Mouse (Mus musculus): ENCODE data around the gene Galns. TPM values are rescaled to one million over a fixed set of nuclear protein-coding genes. Genes with fewer than 3 reads are reported as not detected.

The Galns gene
- polyA plus RNA-seq, 1 experiment from 2014 or later, result 14.3 TPM

- H3K4me2 ChIP-seq (replicated peaks; ENCODE audit: low read depth, low read length), result peak overlapping the region; percentile 41
- peak; percentile 39 for ATAC-seq
- H3K9me3 ChIP-seq (ENCODE audit: low read length), result no peaks in the 10 kb centered on the region
- no peaks in the 10 kb centered on the region for H3K36me3 ChIP-seq (ENCODE audit: insufficient read depth, low read length)
- H3K27ac ChIP-seq (ENCODE audit: low read length), result peak overlapping the region; percentile 85
- peaks cover 28% of the 10 kb centered on the region for H3K4me1 ChIP-seq (ENCODE audit: insufficient read depth, low read depth, low read length)
- peak overlapping the region; percentile 16; the same call in 1 of the 2 replicates for H3K9ac ChIP-seq (replicated peaks; ENCODE audit: low read depth)
- DNase-seq (ENCODE audit: low spot score), result peak; percentile 75
- TF ChIP-seq CTCF (IDR thresholded peaks at IDR 0.05) (no peak), EP300 (IDR thresholded peaks at IDR 0.05) (no peak)
- no peaks in the 10 kb centered on the region for H3K27me3 ChIP-seq (replicated peaks; ENCODE audit: insufficient read depth, low read length)
- 19% methylated on average over 24 of the region's 24 CpGs for WGBS
- H3K4me3 ChIP-seq (ENCODE audit: low read depth, low read length), result 0 out of 2 replicates have a peak overlapping the region, but pooled peaks have one; percentile 8
Observed at GRCm38 (mm10) chr8:122546811-122547453, 64.3 kb downstream of the Galns start.

GRCm38 (mm10) chr8:122546066-122546755 lies 65.1 kb downstream of the Galns start:
- peak; percentile 82 for DNase-seq (ENCODE audit: low spot score)
- ATAC-seq, result peak; percentile 62
- 53% methylated on average over 6 of the region's 7 CpGs for WGBS
- Histone ChIP-seq H3K4me3 (ENCODE audit: low read depth, low read length) (no peak overlapping the region), H3K9ac (replicated peaks; ENCODE audit: low read depth) (peak overlapping the region; percentile 16; the same call in 1 of the 2 replicates), H3K27me3 (replicated peaks; ENCODE audit: insufficient read depth, low read length) (no peaks in the 10 kb centered on the region), H3K4me2 (replicated peaks; ENCODE audit: low read depth, low read length) (0 out of 2 replicates have a peak overlapping the region, but pooled peaks have one; percentile 6), H3K27ac (ENCODE audit: low read length) (peak overlapping the region; percentile 85), H3K9me3 (ENCODE audit: low read length) (no peaks in the 10 kb centered on the region), H3K36me3 (ENCODE audit: insufficient read depth, low read length) (no peaks in the 10 kb centered on the region), H3K4me1 (ENCODE audit: insufficient read depth, low read depth, low read length) (peaks cover 28% of the 10 kb centered on the region)
- TF ChIP-seq EP300 (IDR thresholded peaks at IDR 0.05), result 0 out of 2 replicates have a peak, but pooled peaks have one; percentile 16
- TF ChIP-seq CTCF (IDR thresholded peaks at IDR 0.05), result no peak

GRCm38 (mm10) chr8:122544138-122544537 lies 67.1 kb downstream of the Galns start:
- Histone ChIP-seq H3K4me3 (ENCODE audit: low read depth, low read length) (no peak overlapping the region), H3K9ac (replicated peaks; ENCODE audit: low read depth) (no peak overlapping the region), H3K27ac (ENCODE audit: low read length) (no peak overlapping the region), H3K27me3 (replicated peaks; ENCODE audit: insufficient read depth, low read length) (no peaks in the 10 kb centered on the region), H3K4me2 (replicated peaks; ENCODE audit: low read depth, low read length) (no peak overlapping the region), H3K36me3 (ENCODE audit: insufficient read depth, low read length) (no peaks in the 10 kb centered on the region), H3K4me1 (ENCODE audit: insufficient read depth, low read depth, low read length) (peaks cover 25% of the 10 kb centered on the region), H3K9me3 (ENCODE audit: low read length) (no peaks in the 10 kb centered on the region)
- 87% methylated on average over 8 of the region's 8 CpGs for WGBS
- TF ChIP-seq EP300 (IDR thresholded peaks at IDR 0.05) (no peak), CTCF (IDR thresholded peaks at IDR 0.05) (no peak)
- DNase-seq (ENCODE audit: low spot score), result no peak
- no peak for ATAC-seq

GRCm38 (mm10) chr8:122538310-122539076 lies 72.8 kb downstream of the Galns start:
- DNase-seq (ENCODE audit: low spot score) (no peak), ATAC-seq (no peak)
- H3K27me3 ChIP-seq (replicated peaks; ENCODE audit: insufficient read depth, low read length), result no peaks in the 10 kb centered on the region
- no peaks in the 10 kb centered on the region for H3K36me3 ChIP-seq (ENCODE audit: insufficient read depth, low read length)
- no peaks in the 10 kb centered on the region for H3K9me3 ChIP-seq (ENCODE audit: low read length)
- H3K4me2 ChIP-seq (replicated peaks; ENCODE audit: low read depth, low read length), result no peak overlapping the region
- TF ChIP-seq EP300 (IDR thresholded peaks at IDR 0.05) (no peak), CTCF (IDR thresholded peaks at IDR 0.05) (no peak)
- peak overlapping the region; percentile 88 for H3K27ac ChIP-seq (ENCODE audit: low read length)
- H3K9ac ChIP-seq (replicated peaks; ENCODE audit: low read depth), result no peak overlapping the region
- peaks cover 23% of the 10 kb centered on the region; the same call in 1 of the 2 replicates for H3K4me1 ChIP-seq (ENCODE audit: insufficient read depth, low read depth, low read length)
- no peak overlapping the region for H3K4me3 ChIP-seq (ENCODE audit: low read depth, low read length)
- 82% methylated on average over 9 of the region's 9 CpGs for WGBS

- Histone ChIP-seq H3K9ac (replicated peaks; ENCODE audit: low read depth) (no peak overlapping the region), H3K27ac (ENCODE audit: low read length) (peak overlapping the region; percentile 88), H3K9me3 (ENCODE audit: low read length) (no peaks in the 10 kb centered on the region), H3K27me3 (replicated peaks; ENCODE audit: insufficient read depth, low read length) (no peaks in the 10 kb centered on the region), H3K4me3 (ENCODE audit: low read depth, low read length) (no peak overlapping the region), H3K4me2 (replicated peaks; ENCODE audit: low read depth, low read length) (no peak overlapping the region), H3K36me3 (ENCODE audit: insufficient read depth, low read length) (no peaks in the 10 kb centered on the region), H3K4me1 (ENCODE audit: insufficient read depth, low read depth, low read length) (peaks cover 23% of the 10 kb centered on the region; the same call in 1 of the 2 replicates)
- 38% methylated on average over 2 of the region's 2 CpGs for WGBS
- ATAC-seq (no peak), DNase-seq (ENCODE audit: low spot score) (peak; percentile 8)
- TF ChIP-seq CTCF (IDR thresholded peaks at IDR 0.05), result no peak
- TF ChIP-seq EP300 (IDR thresholded peaks at IDR 0.05), result no peak
Observed at GRCm38 (mm10) chr8:122537812-122538211, 73.5 kb downstream of the Galns start.

GRCm38 (mm10) chr8:122537033-122537432 lies 74.2 kb downstream of the Galns start:
- WGBS, result 4% methylated on average over 6 of the region's 6 CpGs
- Histone ChIP-seq H3K9ac (replicated peaks; ENCODE audit: low read depth) (no peak overlapping the region), H3K4me2 (replicated peaks; ENCODE audit: low read depth, low read length) (no peak overlapping the region; the same call in 1 of the 2 replicates), H3K27me3 (replicated peaks; ENCODE audit: insufficient read depth, low read length) (no peaks in the 10 kb centered on the region), H3K4me1 (ENCODE audit: insufficient read depth, low read depth, low read length) (peaks cover 26% of the 10 kb centered on the region; the same call in 1 of the 2 replicates), H3K4me3 (ENCODE audit: low read depth, low read length) (no peak overlapping the region), H3K36me3 (ENCODE audit: insufficient read depth, low read length) (no peaks in the 10 kb centered on the region), H3K9me3 (ENCODE audit: low read length) (no peaks in the 10 kb centered on the region), H3K27ac (ENCODE audit: low read length) (peak overlapping the region; percentile 88)
- peak; percentile 94 for DNase-seq (ENCODE audit: low spot score)
- TF ChIP-seq CTCF (IDR thresholded peaks at IDR 0.05) (no peak), EP300 (IDR thresholded peaks at IDR 0.05) (peak; percentile 97)
- ATAC-seq, result peak; percentile 94

All from lung, postnatal 0 days (tissue).